Mouse (Mus musculus) adrenal gland, postnatal 14 days (tissue): ENCODE results near the gene Plcb3. TPM values are rescaled to one million over a fixed set of nuclear protein-coding genes. Genes with fewer than 3 reads are reported as not detected.

ENCODE experiments used
- DNase-seq: peaks from one replicate; pipeline ENCODE4 v3.0.0; 2021; ENCODE audit warnings: mixed read lengths
- microRNA-seq, 2 experiments: library from miRNA; unstranded; fragments of <30 nt; microRNA quantifications; one replicate each; pipeline ENCODE4 v1.2.0; 2021
- total RNA-seq: library from RNA; stranded (reverse); gene quantifications from 2 replicates; pipeline ENCODE4 v1.2.3, GENCODE M21; 2021

Gene Plcb3
- total RNA-seq, 1 experiment from 2014 or later = 52.1 TPM

DNA sequence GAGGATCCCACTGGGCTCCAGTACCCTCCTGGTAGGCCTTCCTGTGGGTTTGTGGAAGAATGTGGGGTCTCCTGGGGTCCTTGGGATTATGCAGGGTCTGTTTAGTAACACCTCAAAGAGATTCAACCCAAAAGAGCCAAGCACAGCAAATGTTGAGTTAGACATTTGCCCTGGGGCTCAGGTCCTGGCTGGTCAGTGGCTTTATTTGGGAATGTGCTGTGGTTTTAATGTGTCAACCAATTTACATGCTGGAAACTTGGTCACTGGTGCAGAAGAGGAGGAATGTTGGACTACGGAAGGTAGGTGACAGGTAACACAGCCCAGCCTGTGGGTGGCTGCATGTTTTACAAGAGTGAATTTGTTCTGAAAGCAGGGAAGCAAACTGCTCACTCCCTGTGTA lies 73.2 kb downstream of the Plcb3 start:
- no peak for DNase-seq

Small RNAs within 50 kb of the gene (microRNA-seq; reads per million reads assigned to microRNA genes)
- gene Mir6990 = 2.1 to 3.0 reads per million in 2 experiments

Other genes with a start within 250 kb of the Plcb3 start
- gene Rps6ka4, start 135.8 kb downstream of the Plcb3 start, total RNA-seq = 21.4 and 21.7 TPM in 2 replicates
- gene Ccdc88b, start 118.3 kb downstream of the Plcb3 start, total RNA-seq = 2.4 and 4.7 TPM in 2 replicates
- 76.6 and 79.0 TPM in 2 replicates for gene Trmt112, start 66.8 kb downstream of the Plcb3 start, total RNA-seq
- gene Prdx5, start 66.4 kb downstream of the Plcb3 start, total RNA-seq = 420 and 426 TPM in 2 replicates
- 63.2 and 67.0 TPM in 2 replicates for gene Esrra, start 54.7 kb downstream of the Plcb3 start, total RNA-seq
- 0.53 TPM in 1 of 2 replicates, not detected in the other for gene Catsperz, start 51.1 kb downstream of the Plcb3 start, total RNA-seq
- 0.93 TPM in 1 of 2 replicates, not detected in the other for gene Kcnk4, start 42.0 kb downstream of the Plcb3 start, total RNA-seq
- gene Bad, start 34.6 kb downstream of the Plcb3 start, total RNA-seq = 43.0 and 45.0 TPM in 2 replicates
- 43.0 and 43.3 TPM in 2 replicates for gene Gpr137, start 34.0 kb downstream of the Plcb3 start, total RNA-seq
- 264 and 275 TPM in 2 replicates for gene Ppp1r14b, start 1.5 kb downstream of the Plcb3 start, total RNA-seq
- gene Fkbp2, start 4.0 kb upstream of the Plcb3 start, total RNA-seq = 115 and 121 TPM in 2 replicates
- 116 and 122 TPM in 2 replicates for gene Vegfb, start 11.2 kb upstream of the Plcb3 start, total RNA-seq
- gene Dnajc4, start 16.1 kb upstream of the Plcb3 start, total RNA-seq = 44.4 and 47.4 TPM in 2 replicates
- 24.5 and 37.4 TPM in 2 replicates for gene Nudt22, start 19.6 kb upstream of the Plcb3 start, total RNA-seq
- gene Trpt1, start 19.7 kb upstream of the Plcb3 start, total RNA-seq = 15.0 and 15.1 TPM in 2 replicates
- 6.4 and 14.2 TPM in 2 replicates for gene Fermt3, start 43.0 kb upstream of the Plcb3 start, total RNA-seq
- gene Stip1, start 63.5 kb upstream of the Plcb3 start, total RNA-seq = 132 and 155 TPM in 2 replicates
- gene Macrod1, start 80.3 kb upstream of the Plcb3 start, total RNA-seq = 118 and 138 TPM in 2 replicates
- 1.2 and 1.5 TPM in 2 replicates for gene Flrt1, start 129.3 kb upstream of the Plcb3 start, total RNA-seq
- gene Otub1, start 229.8 kb upstream of the Plcb3 start, total RNA-seq = 103 and 124 TPM in 2 replicates
- 1,334 and 1,491 TPM in 2 replicates for gene Cox8a, start 241.1 kb upstream of the Plcb3 start, total RNA-seq